Mouse (Mus musculus) cerebellum, postnatal 36 days (tissue): ENCODE data around the gene Noa1.
A peak's percentile ranks its signal among the peaks of the same experiment; 100 is the strongest.

Source experiments
- DNase-seq, 2 experiments: peaks; one replicate each; pipeline ENCODE4 v3.0.0; 2021 to 2022; ENCODE audit warnings: mixed read lengths in 2 of 2

Noa1 gene

DNA sequence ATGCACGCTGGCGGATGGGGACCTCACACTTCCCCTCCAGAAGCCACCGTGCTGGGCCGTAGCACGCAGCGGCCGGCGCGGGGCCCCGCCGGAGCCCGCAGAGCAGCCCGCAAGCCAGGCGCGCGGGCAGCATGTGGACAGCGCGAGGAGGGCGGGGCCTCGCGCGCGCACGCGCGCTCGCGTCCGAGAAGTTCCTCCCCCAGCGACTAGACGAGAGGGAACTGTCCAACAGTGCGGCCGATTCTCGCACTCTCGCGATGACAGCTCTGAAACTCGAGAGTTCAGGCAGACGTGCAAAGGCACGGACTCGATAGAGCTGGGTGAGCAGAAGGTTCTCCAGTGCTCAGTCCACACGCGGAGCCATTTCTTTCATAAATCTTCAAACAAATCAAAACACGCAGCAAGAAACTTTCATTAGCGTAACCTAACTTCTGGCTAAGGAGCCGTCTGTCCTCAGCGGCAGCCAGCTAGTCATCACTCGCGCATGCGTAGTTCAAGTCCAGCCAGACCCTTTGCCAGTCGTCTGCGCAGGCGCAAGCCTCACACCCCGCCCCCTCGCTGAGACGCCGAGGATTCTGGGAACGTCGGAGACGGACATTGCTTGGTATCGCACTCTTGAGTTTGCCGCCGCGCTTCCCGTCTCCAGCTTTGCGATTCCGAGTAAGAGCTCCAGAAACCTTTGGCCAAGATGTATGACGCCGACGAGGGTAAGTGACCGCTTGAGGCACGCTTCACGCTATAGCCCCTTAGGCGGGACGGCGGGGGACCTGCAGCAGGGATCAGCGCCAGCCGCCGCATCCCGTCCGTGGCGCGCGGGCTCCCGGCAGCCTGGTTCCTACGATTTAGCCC, at the start of gene Noa1, which contains the start of gene Polr2b:
Gene Noa1, minus strand, starts transcription at position 161 of the 849 bp plus-strand sequence.
Gene Polr2b, plus strand, starts transcription at position 224 of the 849 bp plus-strand sequence.
- peak; percentile 99 to 100 for DNase-seq

DNA sequence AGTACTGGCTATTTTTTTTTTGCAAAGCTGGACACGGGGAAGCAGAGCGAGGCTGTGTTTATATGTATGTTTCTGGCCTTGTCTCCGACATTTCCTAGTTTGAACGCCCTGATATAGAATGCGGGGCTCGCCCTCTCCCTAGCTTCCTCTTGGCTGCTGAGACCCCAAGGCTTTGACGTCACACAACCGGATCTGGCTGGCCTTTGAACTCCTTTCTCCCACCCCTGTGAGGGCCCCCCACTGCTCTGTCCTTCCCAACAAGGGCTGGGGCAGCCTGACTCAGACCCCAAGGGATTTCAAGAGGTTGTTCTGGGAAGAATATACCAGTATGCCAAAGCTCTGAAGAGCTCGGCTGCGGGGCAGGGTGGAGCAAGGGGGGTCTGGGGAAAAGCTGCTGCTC, 48.5 kb upstream of the Noa1 start:
- DNase-seq = no peak

- no peak for DNase-seq
These were observed 47.7 kb upstream of the Noa1 start for GRCm38 (mm10) chr5:77357405-77358149.

DNA sequence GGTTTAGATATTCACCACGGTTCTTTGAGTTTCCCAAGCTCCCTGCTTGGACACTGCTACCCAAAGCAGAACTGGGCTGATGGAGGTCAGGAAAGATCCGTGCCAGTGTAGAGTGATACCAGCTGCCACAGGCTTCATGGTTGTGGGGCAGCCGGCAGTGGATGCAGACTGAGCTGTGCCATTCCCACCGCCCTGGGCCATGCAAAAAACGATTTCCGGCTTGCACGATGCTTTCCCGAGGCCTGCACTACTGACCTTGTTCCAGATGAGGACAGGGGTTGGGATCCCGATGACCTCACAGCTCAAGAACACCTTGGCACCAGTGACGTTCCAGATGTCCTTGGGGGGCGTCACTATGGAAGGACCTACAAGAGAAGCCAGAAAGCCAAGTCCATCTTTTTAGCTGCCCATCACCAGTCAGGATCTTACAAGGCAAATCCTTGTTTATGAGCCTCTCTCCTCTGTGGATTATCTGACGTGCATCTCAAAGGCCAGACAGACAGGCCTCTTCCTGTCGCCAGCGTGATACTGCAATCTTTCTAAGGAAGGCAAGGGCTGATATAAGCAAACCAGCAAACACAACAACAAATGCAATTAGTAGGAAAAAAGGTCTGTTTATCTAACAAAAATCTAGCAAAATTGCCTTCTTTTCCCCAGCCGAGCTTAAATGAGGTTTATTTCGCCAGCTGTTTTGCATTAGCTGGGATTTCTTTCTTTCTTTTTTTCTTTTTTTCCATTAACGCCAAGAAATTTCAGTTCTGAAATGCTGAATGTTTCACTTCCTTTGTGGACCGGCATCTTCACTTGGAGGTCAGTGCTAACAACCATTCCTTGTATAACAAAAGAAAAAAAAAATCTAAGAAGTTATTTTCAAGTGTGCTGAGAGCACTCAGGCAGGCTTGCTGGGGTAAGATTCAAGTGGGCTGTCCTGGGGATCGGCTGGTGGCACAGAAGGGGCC, 45.7 kb upstream of the Noa1 start:
- DNase-seq = no peak

DNA sequence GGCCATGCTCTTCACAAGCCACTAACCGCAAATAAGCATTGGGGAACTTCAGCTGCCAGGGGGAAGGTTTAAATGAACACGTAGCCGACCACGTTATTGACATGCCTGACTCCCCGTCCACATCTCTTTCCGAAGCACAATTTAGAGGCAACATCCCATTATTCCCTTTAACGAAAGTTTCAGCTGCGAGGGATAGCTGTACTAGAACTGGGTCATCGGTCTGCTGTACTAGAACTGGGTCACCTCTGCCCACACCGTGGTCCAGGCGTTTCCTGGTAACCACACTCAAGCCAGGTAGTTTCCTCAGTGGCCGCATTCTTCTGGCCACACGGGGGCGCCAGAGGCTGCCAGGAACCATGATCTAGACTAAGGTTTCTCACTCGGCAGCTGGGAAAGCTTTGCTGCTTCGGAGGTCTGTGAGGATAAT, 44.5 kb upstream of the Noa1 start:
- DNase-seq = peak; percentile 81 to 86

GRCm38 (mm10) chr5:77351691-77352090, 41.8 kb upstream of the Noa1 start:
- no peak for DNase-seq

GRCm38 (mm10) chr5:77349971-77350658, 40.2 kb upstream of the Noa1 start:
- no peak for DNase-seq

- no peak for DNase-seq
These were observed 39.0 kb upstream of the Noa1 start for GRCm38 (mm10) chr5:77348901-77349300.

DNA sequence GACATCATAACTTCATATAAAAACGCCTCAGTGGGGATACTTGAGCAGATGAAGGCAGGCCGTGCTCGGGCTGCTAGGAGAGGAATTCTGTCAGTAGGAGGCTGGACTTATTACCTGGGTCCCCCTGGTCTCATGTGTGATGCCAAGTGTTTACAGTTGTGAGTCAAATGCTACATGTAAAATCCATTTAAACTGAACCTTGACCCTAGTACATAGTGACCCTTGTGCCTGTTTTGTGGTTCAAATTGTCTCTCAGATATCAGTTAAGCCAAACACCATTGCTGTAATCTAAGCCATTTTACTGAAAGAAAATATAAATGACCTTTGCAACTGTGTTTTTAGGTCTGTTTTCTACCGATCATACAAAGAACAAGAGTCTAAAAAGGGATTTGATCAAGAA, 30.1 kb upstream of the Noa1 start:
- no peak for DNase-seq

DNA sequence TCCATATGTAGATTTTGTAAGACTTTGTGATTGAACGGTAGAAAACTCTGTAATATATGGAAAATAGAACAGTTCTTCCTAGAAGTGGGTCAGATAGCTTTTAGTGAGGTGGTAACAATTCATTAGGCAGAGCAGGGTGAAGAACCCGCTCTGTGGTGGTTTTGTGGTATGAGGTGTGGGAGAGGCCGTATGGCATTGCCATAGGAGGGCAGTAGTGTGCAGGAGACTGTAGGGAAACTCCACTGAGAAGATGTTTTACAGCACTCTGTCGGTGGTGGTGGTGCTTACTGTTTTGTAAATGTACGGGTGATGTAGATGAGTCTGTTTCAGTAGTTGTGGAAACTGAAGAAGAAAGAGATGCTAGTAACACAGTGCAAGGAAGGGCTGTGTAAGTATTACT, 20.3 kb upstream of the Noa1 start:
- no peak for DNase-seq

DNA sequence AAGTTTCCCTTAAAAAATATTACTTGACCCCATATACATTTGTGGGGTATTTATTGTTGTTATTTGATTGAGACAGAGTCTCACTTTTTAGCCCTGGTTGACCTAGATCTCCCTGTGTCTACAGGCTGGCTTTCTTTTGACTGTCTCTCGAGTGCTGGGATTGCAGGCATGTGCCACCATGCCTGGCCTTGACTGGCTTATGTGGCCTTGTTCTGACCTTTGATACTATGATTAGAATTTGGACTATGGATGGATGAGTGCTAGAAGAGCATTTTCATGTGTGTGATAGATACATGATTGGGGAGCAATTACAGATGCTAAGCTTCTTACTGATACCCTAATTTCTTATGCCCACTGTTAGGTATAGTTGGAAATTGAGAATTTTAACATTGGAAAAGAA, 15.1 kb upstream of the Noa1 start:
- no peak for DNase-seq

- no peak for DNase-seq
These were observed 5.1 kb upstream of the Noa1 start for GRCm38 (mm10) chr5:77314986-77315385.

DNA sequence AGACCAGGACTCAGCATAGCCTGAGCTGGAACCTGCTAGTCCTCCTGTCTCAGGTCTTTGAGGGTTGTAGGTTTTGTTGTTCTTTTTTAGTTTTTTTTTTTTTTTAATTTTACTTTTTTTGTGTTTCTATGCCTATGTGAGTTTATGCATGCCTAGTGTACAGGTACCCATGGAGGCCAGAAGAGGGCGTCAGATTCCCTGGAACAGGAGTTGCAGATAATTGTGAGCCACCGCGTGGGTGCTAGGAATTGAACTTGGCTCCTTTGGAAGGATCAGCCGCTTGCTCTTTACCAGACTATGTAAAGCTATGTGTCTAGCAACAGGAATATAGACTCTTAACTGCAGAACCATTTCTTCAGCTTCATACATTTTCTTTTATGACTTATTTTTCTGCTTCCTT, 4.3 kb upstream of the Noa1 start:
- no peak for DNase-seq

DNA sequence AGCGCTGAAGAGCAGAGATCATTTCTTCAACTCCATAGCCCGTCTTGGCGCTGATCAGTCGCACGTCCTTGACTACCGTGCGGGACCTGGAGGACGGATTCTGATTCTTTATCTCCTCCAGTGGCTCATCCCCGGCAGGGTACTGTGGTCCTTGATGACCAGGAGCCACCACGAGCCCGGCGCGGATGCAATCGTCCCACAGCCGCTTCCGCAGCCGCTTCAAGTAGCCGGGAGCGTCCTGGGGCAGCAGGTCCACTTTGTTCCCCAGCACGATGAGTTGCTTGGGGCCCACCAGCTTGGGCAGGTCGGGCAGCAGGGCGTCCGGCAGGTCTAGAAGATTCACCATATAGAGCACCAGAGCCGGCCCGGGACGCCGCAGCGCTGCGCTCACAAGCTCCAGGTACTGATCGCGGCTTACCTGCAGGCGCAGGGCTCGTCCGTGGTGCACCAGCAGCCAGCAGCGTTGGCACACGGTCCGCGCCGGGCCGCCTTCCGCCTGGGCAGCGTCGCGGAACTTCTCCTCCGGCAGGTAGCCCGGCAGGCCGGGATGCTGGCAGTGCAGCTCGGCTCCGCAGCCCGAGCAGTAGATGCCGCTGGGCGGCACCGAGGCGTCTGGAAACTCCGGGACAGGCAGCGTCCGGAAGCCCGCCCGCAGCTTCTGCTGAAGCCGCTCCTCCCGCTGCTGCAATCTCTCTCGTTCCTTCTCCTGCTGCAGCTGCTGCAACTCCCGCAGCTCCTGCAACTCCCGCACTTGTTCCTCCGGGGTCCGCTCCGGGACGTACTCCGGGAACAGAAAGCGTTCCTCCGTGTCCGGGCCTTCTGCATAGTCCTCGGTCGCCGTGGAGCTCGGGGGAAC, 605 bp downstream of the Noa1 start:
- peak in 1 of 2 experiments; percentile 54 for DNase-seq

DNA sequence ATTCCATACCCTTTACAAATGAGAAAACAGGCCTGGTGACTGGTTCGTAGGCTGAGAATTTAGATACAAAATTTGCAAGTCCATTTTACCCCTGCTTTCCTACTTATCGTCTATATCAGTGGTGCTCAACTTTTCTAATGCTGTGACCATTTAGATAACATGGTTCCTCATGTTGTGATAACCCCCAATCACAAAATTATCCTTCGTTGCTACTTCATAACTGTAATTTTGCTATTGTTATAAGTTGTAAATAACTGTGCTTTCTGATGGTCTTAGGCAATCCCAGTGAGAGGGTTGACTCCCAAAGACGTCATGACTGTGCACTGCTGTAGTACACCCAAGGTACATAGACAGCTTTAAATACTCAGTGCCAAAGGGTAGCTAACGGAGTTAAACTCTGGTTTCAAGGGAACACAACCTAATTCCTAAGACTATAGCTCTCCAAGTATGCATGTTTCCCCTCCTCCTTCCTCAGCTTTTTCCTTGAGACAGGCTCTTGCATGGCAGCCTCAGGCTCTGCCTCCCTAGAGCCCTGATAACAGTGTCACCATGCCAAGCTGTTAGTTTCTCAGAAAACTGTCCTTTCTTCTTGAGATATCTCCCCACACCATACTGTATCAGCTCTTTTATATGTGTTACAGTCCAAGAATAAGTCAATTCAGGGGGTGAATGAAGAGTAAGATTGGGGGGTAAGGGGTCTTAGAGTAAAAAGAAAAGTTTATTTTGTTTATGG, 1.9 kb downstream of the Noa1 start:
- no peak for DNase-seq

DNA sequence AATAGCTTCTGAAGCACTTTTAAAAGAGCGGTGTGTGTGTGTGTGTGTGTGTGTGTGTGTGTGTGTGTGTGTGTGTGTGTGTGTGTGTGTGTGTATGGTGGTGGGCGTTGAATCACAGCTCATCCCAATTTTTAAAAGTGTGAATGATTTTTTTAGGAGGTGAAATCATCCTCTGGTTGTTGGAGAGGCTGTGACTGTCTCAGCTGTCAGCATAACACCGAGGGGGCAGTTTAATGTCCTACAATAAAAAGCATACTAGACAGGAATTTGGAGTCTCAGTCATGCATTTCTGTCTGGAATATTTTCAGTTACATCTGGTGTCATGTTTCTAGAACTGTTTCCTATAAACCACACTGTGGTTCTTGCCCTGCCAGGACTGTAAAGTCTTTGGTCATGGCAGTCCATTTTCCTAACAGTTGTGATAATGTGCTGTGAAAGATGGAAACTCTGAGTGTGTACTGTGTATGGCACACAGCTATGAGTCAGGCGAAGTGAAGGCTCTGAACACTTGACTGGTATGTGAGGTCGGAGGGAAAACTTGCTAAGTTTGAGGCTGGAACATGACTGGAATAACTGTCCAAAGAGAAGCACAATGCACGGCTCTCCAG, 8.5 kb downstream of the Noa1 start:
- no peak for DNase-seq

DNA sequence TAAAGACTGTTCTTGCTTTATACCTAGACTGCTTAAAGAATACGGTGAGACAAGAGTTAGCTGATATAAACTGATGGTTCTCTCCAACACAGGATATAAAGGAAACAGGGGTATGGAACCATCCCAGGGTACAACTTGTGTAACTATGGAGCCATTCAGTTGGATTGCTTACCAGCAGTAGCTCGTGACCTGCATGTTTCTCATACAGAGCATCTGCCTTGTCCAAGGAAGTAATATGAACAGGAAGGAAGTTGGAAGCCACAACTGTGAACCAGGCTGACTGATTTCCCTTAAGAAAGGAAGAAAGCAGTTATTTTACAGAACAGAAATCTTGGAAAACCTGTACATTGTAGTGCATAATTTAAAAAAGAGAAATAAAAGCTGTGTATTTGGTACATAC, 10.4 kb downstream of the Noa1 start:
- no peak for DNase-seq

DNA sequence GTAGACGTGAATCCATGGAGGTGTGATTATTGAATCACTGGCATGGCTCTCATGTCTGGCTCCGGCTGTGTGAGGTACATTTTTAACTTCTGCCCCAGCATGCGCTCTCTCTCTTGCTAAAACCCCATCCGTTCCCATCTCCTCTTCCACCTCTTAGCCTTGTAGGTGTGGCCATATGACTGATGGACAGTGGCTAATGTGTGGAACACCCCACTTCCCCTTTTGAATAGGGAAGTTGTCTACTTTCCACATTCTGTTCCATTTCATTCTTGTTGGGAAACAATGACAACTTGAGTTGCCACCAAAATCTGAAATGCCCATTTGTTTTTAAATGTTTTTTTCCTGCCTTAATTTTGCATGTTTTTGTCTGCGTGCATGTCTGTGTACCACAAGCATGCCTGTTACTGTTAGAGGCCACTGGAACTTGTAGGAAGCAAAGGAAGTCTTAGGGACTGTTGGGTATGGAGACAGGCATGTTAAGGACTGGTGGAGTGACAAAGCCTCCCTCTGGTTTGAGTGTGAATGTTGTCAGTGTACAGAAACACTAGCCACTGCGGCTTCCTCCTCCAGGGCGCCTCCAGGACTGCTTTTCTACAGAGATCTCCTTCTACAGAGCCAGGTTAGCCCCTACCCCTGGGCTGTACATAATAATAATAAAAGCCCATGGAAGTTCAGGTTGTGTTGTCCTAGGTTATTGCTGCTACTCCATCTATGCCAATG, 16.9 kb downstream of the Noa1 start:
- DNase-seq = no peak

- DNase-seq = no peak
These were observed 19.3 kb downstream of the Noa1 start for GRCm38 (mm10) chr5:77290606-77291005.
